Mouse (Mus musculus) myocyte (in vitro differentiated cells): Measurements from ENCODE around the gene Vgll4. TPM values are rescaled to one million over a fixed set of nuclear protein-coding genes. Genes with fewer than 3 reads are reported as not detected.

ENCODE experiments used
- H3K27me3 ChIP-seq: one replicate; pipeline ENCODE4 v1.6.1; 2011; ENCODE audit not compliant: control insufficient read depth, insufficient read depth, insufficient read length
- H3K36me3 ChIP-seq: one replicate; pipeline ENCODE4 v1.6.1; 2011; ENCODE audit not compliant: control insufficient read depth, insufficient read depth
- H3K4me2 ChIP-seq: one replicate; pipeline ENCODE4 v1.6.1; 2011; ENCODE audit warnings: low read depth, control low read depth
- H3K4me3 ChIP-seq: one replicate; pipeline ENCODE4 v1.5.1; 2011; ENCODE audit warnings: mild to moderate bottlenecking, control low read depth, moderate library complexity
- H3K79me2 ChIP-seq: one replicate; pipeline ENCODE4 v1.6.1; 2011; ENCODE audit not compliant: control insufficient read depth, insufficient read depth
- H3ac ChIP-seq: one replicate; pipeline ENCODE4 v1.6.1; 2011; ENCODE audit not compliant: control insufficient read depth, insufficient read length
- CEBPB ChIP-seq: IDR thresholded peaks from 2 replicates; pipeline ENCODE4 v1.6.1; 2011; ENCODE audit warnings: mild to moderate bottlenecking, moderate library complexity; ENCODE audit not compliant: poor library complexity, insufficient read depth, severe bottlenecking
- E2F4 ChIP-seq: IDR thresholded peaks from one replicate; pipeline ENCODE4 v1.6.1; 2011; ENCODE audit warnings: mild to moderate bottlenecking, control low read depth, moderate library complexity; ENCODE audit not compliant: insufficient read depth
- MAX ChIP-seq: IDR thresholded peaks from one replicate; pipeline ENCODE4 v1.6.1; 2011; ENCODE audit warnings: low read depth, mild to moderate bottlenecking, control low read depth
- MYOD1 ChIP-seq, 3 experiments: IDR thresholded peaks; one replicate each; pipeline ENCODE4 v1.6.1; 2011; ENCODE audit warnings: control low read depth in 2 of 3, low read depth in 2 of 3, mild to moderate bottlenecking in 2 of 3, moderate library complexity in 1 of 3; ENCODE audit not compliant: insufficient read length in 2 of 3, control insufficient read depth in 1 of 3
- MYOG ChIP-seq, 3 experiments: IDR thresholded peaks; one replicate each; pipeline ENCODE4 v1.6.1; 2011; ENCODE audit warnings: control low read depth in 2 of 3, low read depth in 2 of 3, mild to moderate bottlenecking in 2 of 3; ENCODE audit not compliant: insufficient read length in 2 of 3, control insufficient read depth in 1 of 3, insufficient read depth in 1 of 3
- POLR2A ChIP-seq: IDR thresholded peaks from one replicate; pipeline ENCODE4 v1.6.1; 2011; ENCODE audit warnings: low read depth, mild to moderate bottlenecking, control low read depth, moderate library complexity; ENCODE audit not compliant: insufficient read length
- POLR2AphosphoS2 ChIP-seq: IDR thresholded peaks from one replicate; pipeline ENCODE4 v1.6.1; 2011; ENCODE audit warnings: low read depth, control low read depth; ENCODE audit not compliant: insufficient read length
- REST ChIP-seq: IDR thresholded peaks from one replicate; pipeline ENCODE4 v1.6.1; 2011; ENCODE audit warnings: mild to moderate bottlenecking, control low read depth, moderate library complexity; ENCODE audit not compliant: insufficient read depth, insufficient read length
- SRF ChIP-seq: IDR thresholded peaks from one replicate; pipeline ENCODE4 v1.6.1; 2011; ENCODE audit warnings: low read depth; ENCODE audit not compliant: control insufficient read depth, insufficient read length
- TCF12 ChIP-seq: IDR thresholded peaks from one replicate; pipeline ENCODE4 v1.6.1; 2011; ENCODE audit warnings: mild to moderate bottlenecking, control low read depth; ENCODE audit not compliant: poor library complexity, insufficient read depth, severe bottlenecking
- TCF3 ChIP-seq: IDR thresholded peaks from one replicate; pipeline ENCODE4 v1.6.1; 2011; ENCODE audit warnings: low read depth, control low read depth; ENCODE audit not compliant: insufficient read length
- USF1 ChIP-seq: IDR thresholded peaks from one replicate; pipeline ENCODE4 v1.6.1; 2011; ENCODE audit warnings: low read depth, mild to moderate bottlenecking, control low read depth, moderate library complexity
- polyA plus RNA-seq: library from polyadenylated mRNA; unstranded; fragments of >200 nt; fragmentation: generic; extraction: Trizol; gene quantifications from one replicate; pipeline ENCODE4 v1.2.1, GENCODE M21; 2012; ENCODE audit warnings: missing spikeins

Gene Vgll4
- polyA plus RNA-seq, 1 experiment = 21.1 TPM

DNA sequence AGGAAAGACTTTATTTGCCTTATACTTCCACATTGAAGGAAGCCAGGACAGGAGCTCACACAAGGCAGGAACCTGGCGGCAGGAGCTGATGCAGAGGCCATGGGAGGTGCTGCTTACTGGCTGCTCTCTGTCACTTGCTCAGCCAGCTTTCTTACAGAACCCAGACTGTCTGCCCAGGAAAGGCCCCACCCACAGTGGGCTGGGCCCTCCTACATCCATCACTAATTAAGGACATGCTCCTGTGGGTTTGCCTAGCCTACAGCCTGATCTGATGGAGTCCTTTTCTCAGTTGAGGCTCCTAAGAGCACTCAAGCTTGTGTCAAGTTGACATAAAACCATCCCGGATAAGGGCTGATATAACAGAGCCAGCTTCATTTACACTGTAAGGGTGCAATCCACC, 115.4 kb downstream of the Vgll4 start:
- peaks cover 4% of the 10 kb centered on the region for H3K36me3 ChIP-seq
- no peak overlapping the region for H3K4me3 ChIP-seq
- TF ChIP-seq MYOD1 (IDR thresholded peaks at IDR 0.05; ENCODE audit: control insufficient read depth in 1 of 3, insufficient read length in 2 of 3, low read depth in 2 of 3) = no peak
- no peak for TF ChIP-seq POLR2A
- TF ChIP-seq POLR2AphosphoS2 = no peak
- no peak for TF ChIP-seq TCF12
- no peak for TF ChIP-seq TCF3
- TF ChIP-seq MAX = no peak
- TF ChIP-seq REST = no peak
- no peak for TF ChIP-seq MYOG (IDR thresholded peaks at IDR 0.05; ENCODE audit: control insufficient read depth in 1 of 3, insufficient read depth in 1 of 3, insufficient read length in 2 of 3, low read depth in 2 of 3)
- H3K79me2 ChIP-seq = no peaks in the 10 kb centered on the region
- no peaks in the 10 kb centered on the region for H3K27me3 ChIP-seq
- H3K4me2 ChIP-seq = no peak overlapping the region
- no peak overlapping the region for H3ac ChIP-seq

DNA sequence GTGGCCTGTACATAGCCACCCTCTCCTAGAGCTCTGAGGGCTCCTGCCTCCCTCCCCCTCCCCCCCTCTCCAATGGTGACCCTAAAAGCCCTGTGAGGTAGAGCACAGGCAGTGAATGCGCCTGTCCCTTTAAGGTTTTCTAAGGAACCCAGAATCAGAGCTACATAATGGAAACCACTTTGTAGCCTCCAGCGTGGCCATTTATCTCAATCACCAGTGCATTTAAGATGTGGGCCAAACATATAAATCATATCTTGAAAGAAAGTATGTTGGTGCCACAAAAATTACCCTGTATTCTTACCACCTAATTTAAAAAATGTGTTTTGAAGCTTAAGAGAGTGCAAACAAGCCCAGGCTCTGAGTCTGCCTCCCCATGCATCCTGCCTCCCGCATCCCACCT, 117.1 kb downstream of the Vgll4 start:
- Histone ChIP-seq H3K4me2 (no peak overlapping the region), H3K4me3 (no peak overlapping the region), H3ac (no peak overlapping the region), H3K27me3 (no peaks in the 10 kb centered on the region), H3K79me2 (no peaks in the 10 kb centered on the region), H3K36me3 (no peaks in the 10 kb centered on the region)
- no peak for TF ChIP-seq E2F4
- TF ChIP-seq SRF = no peak
- no peak for TF ChIP-seq TCF12
- TF ChIP-seq MYOD1 (IDR thresholded peaks at IDR 0.05; ENCODE audit: control insufficient read depth in 1 of 3, insufficient read length in 2 of 3, low read depth in 2 of 3) = no peak
- no peak for TF ChIP-seq REST
- TF ChIP-seq CEBPB = no peak
- no peak for TF ChIP-seq USF1

DNA sequence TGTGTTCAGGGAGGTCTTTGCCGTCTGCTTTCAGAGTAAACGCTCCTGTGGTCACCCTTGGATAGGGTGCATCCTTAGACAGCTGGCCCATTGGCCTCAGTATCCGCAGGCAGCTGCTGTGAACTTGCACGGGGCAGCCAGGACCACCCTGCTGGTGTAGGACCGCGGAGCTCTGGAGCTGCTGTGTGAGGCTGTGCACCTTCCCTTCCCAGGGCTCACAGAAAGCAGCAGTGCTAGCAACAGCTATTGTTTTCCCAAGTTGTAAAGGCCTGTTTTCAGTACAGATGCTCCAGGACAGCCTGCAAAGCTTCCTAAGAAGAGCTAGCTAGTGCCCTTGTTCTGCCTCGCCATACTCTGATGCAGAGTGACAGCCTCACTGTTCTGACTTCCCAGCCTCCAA, 118.1 kb downstream of the Vgll4 start:
- no peaks in the 10 kb centered on the region for H3K27me3 ChIP-seq
- H3K4me3 ChIP-seq = no peak overlapping the region
- TF ChIP-seq SRF (no peak), MYOG (IDR thresholded peaks at IDR 0.05; ENCODE audit: control insufficient read depth in 1 of 3, insufficient read depth in 1 of 3, insufficient read length in 2 of 3, low read depth in 2 of 3) (peak in 1 of 3 experiments; percentile 13), USF1 (no peak)
- H3K36me3 ChIP-seq = no peaks in the 10 kb centered on the region
- H3K4me2 ChIP-seq = no peak overlapping the region
- no peak overlapping the region for H3ac ChIP-seq
- no peaks in the 10 kb centered on the region for H3K79me2 ChIP-seq

DNA sequence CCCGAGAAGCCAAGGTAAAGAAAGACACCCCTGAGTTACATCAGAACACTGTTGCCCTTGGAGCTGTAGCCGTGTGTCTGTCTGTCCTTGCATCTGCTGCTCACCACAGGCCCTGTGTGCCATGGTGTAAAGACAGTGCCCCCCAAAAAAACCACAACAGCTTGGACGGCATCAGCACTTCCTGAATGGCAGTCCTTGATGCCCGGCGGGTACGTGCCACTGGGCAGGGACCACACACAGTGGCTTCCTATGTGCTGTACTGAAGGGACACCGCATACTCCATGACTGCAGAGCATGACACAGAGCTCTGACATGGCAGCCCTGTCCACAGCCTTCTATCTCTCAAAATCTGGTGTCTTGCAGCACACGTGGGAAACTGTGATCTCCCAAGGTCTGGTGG, 120.0 kb downstream of the Vgll4 start:
- no peaks in the 10 kb centered on the region for H3K36me3 ChIP-seq
- no peak overlapping the region for H3K4me2 ChIP-seq
- H3K79me2 ChIP-seq = no peaks in the 10 kb centered on the region
- H3K4me3 ChIP-seq = no peak overlapping the region
- no peaks in the 10 kb centered on the region for H3K27me3 ChIP-seq
- no peak overlapping the region for H3ac ChIP-seq
- TF ChIP-seq USF1 = no peak
- no peak for TF ChIP-seq MYOD1 (IDR thresholded peaks at IDR 0.05; ENCODE audit: control insufficient read depth in 1 of 3, insufficient read length in 2 of 3, low read depth in 2 of 3)
- no peak for TF ChIP-seq E2F4
- TF ChIP-seq POLR2A = no peak
- no peak for TF ChIP-seq SRF
- TF ChIP-seq REST = no peak
- TF ChIP-seq MYOG (IDR thresholded peaks at IDR 0.05; ENCODE audit: control insufficient read depth in 1 of 3, insufficient read depth in 1 of 3, insufficient read length in 2 of 3, low read depth in 2 of 3) = no peak
- no peak for TF ChIP-seq MAX
- TF ChIP-seq TCF3 = no peak
- no peak for TF ChIP-seq POLR2AphosphoS2
- TF ChIP-seq CEBPB = no peak
- TF ChIP-seq TCF12 = no peak

DNA sequence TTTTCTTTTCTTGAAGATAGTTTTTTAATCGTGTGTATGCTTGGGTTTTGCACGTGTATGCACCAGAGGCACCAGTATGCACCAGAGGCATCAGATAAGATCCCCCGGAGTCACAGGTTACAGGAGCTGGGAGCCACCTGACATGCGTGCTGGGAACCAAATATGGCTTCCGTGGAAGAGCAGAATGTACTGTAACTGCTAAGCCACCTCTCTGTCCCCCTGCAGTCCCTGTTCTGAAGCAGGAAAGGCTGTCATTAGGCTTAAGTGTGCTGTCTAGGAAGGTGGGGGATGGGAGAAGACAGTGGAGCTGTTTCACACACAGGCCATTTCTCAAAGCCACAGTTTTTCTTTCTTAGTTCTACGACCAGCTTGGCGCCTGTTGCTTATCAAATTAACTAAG, 121.0 kb downstream of the Vgll4 start:
- no peak for TF ChIP-seq POLR2A
- no peak for TF ChIP-seq MYOG (IDR thresholded peaks at IDR 0.05; ENCODE audit: control insufficient read depth in 1 of 3, insufficient read depth in 1 of 3, insufficient read length in 2 of 3, low read depth in 2 of 3)
- no peak for TF ChIP-seq MYOD1 (IDR thresholded peaks at IDR 0.05; ENCODE audit: control insufficient read depth in 1 of 3, insufficient read length in 2 of 3, low read depth in 2 of 3)
- TF ChIP-seq CEBPB = no peak
- no peak for TF ChIP-seq POLR2AphosphoS2
- TF ChIP-seq TCF3 = no peak
- TF ChIP-seq TCF12 = no peak
- no peak for TF ChIP-seq E2F4
- TF ChIP-seq USF1 = no peak
- Histone ChIP-seq H3K4me3 (no peak overlapping the region), H3K79me2 (no peaks in the 10 kb centered on the region), H3K27me3 (no peaks in the 10 kb centered on the region), H3K36me3 (no peaks in the 10 kb centered on the region), H3ac (no peak overlapping the region), H3K4me2 (no peak overlapping the region)
